In the genomic region with DNA sequence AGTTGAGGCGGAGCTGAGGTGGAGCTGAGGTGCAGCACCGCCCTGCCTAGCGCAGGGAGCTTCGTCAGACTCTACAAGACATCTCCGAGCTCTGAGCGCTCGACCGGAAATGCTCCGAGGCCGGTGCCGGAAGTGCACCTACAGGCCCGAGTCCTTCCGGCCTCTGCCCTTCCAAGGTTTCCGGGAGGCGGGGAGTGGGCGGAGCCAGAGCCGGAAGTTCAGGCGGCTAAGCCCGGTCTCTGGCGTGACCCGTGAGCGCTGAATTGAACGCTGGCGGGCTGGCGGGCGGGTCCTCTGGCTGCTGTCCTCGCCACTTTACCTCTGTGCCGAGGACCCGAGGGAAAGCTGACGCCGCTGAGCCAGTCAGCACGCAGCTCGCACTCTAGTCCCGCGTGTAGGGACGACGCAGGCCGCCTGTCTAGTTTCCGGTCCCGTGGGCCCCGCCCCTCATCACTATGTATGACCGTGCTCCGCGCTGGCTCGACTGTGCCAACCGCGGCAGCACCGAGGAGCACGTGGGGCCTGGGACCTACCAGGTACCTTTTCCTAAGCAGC, we compare ENCODE assay signal across 8 mouse cellular contexts. TPM values are rescaled to one million over a fixed set of nuclear protein-coding genes. Genes with fewer than 3 reads are reported as not detected.
DNase-seq lines count a peak whose midpoint lies in the region; ATAC-seq and TF ChIP-seq lines count a peak whose summit lies in the region.

Stpg2 (plus strand) TSS at position 251 of the 555 bp plus-strand sequence.

- peaks cover 9% of the 10 kb centered on the region for H3K4me1 ChIP-seq in liver, postnatal 0 days (ENCODE audit: insufficient read depth)
- H3K4me1 ChIP-seq in neural tube, embryonic 13.5 days (replicated peaks) = 0 out of 2 replicates have a peak, but pooled peaks cover 9% of the 10 kb centered on the region
- H3K4me1 ChIP-seq in stomach, postnatal 0 days (replicated peaks; ENCODE audit: control insufficient read depth, insufficient read depth) = no peaks in the 10 kb centered on the region; the same call in 1 of the 2 replicates

- WGBS in liver, postnatal 0 days (ENCODE audit: insufficient replicate concordance) = 1% methylated on average over 49 of the region's 49 CpGs
- under 1% methylated on average over 41 of the region's 49 CpGs for WGBS in neural tube, embryonic 13.5 days
- 1% methylated on average over 49 of the region's 49 CpGs for WGBS in stomach, postnatal 0 days

- H3K36me3 ChIP-seq in liver, postnatal 0 days (replicated peaks; ENCODE audit: insufficient read depth, low read length) = no peaks in the 10 kb centered on the region
- H3K36me3 ChIP-seq in neural tube, embryonic 13.5 days = no peaks in the 10 kb centered on the region
- no peaks in the 10 kb centered on the region for H3K36me3 ChIP-seq in stomach, postnatal 0 days (ENCODE audit: control insufficient read depth, insufficient read depth, low read length)

- H3K27ac ChIP-seq in liver, postnatal 0 days (ENCODE audit: low read depth) = peak within 1 kb of the TSS; percentile 81
- H3K27ac ChIP-seq in neural tube, embryonic 13.5 days (replicated peaks) = peak within 1 kb of the TSS; percentile 95
- H3K27ac ChIP-seq in stomach, postnatal 0 days (replicated peaks) = peak within 1 kb of the TSS; percentile 87

- H3K4me3 ChIP-seq in liver, postnatal 0 days (ENCODE audit: low read depth, low read length) = peak within 1 kb of the TSS; percentile 58
- H3K4me3 ChIP-seq in neural tube, embryonic 13.5 days = peak within 1 kb of the TSS; percentile 52
- peak within 1 kb of the TSS; percentile 64 for H3K4me3 ChIP-seq in stomach, postnatal 0 days (ENCODE audit: low read depth, low read length)

- peak within 1 kb of the TSS; percentile 58 for H3K9ac ChIP-seq in liver, postnatal 0 days (replicated peaks)
- H3K9ac ChIP-seq in neural tube, embryonic 13.5 days = peak within 1 kb of the TSS; percentile 67
- peak within 1 kb of the TSS; percentile 65 for H3K9ac ChIP-seq in stomach, postnatal 0 days (ENCODE audit: low read length)

- H3K4me2 ChIP-seq in liver, postnatal 0 days (ENCODE audit: low read depth, low read length) = peak within 1 kb of the TSS; percentile 79
- H3K4me2 ChIP-seq in neural tube, embryonic 13.5 days = peak within 1 kb of the TSS; percentile 76
- H3K4me2 ChIP-seq in stomach, postnatal 0 days (replicated peaks; ENCODE audit: low read depth) = peak within 1 kb of the TSS; percentile 77

- H3K9me3 ChIP-seq in liver, postnatal 0 days (ENCODE audit: low read length) = no peaks in the 10 kb centered on the region
- H3K9me3 ChIP-seq in neural tube, embryonic 13.5 days = no peaks in the 10 kb centered on the region
- H3K9me3 ChIP-seq in stomach, postnatal 0 days (ENCODE audit: control insufficient read depth, low read length) = no peaks in the 10 kb centered on the region

- no peak for TF ChIP-seq EP300 in liver, postnatal 0 days (IDR thresholded peaks at IDR 0.05; ENCODE audit: low read depth)
- TF ChIP-seq EP300 in stomach, postnatal 0 days (optimal IDR thresholded peaks at IDR 0.05) = no peak

- peak; percentile 97 for ATAC-seq in frontal cortex, adult (ENCODE audit: low TSS enrichment)
- ATAC-seq in liver, postnatal 0 days = peak; percentile 99
- ATAC-seq in neural tube, embryonic 13.5 days (ENCODE audit: low read depth) = peak; percentile 99
- ATAC-seq in stomach, postnatal 0 days (ENCODE audit: low FRiP score, low TSS enrichment) = peak; percentile 99

- 0 out of 2 replicates have a peak, but pooled peaks cover 4% of the 10 kb centered on the region for H3K27me3 ChIP-seq in liver, postnatal 0 days (ENCODE audit: insufficient read depth, low read length)
- peaks cover 32% of the 10 kb centered on the region for H3K27me3 ChIP-seq in neural tube, embryonic 13.5 days
- H3K27me3 ChIP-seq in stomach, postnatal 0 days (ENCODE audit: control insufficient read depth, insufficient read depth, low read length) = no peaks in the 10 kb centered on the region

- 0 out of 2 replicates have a peak, but pooled peaks have one; percentile 0 for TF ChIP-seq CTCF in liver, postnatal 0 days (IDR thresholded peaks at IDR 0.05; ENCODE audit: low read depth)
- TF ChIP-seq CTCF in stomach, postnatal 0 days (IDR thresholded peaks at IDR 0.05; ENCODE audit: low read depth) = no peak; the same call in 1 of the 2 replicates

- peak; percentile 96 for DNase-seq in Muller cell, postnatal 12 days (ENCODE audit: inconsistent ontology term)
- peak; percentile 98 for DNase-seq in cerebellum, postnatal 10 days
- peak; percentile 94 for DNase-seq in heart, postnatal 4 days
- DNase-seq in layer of hippocampus, adult 18-20 months (ENCODE audit: low spot score in 2 of 2) = peak; percentile 91 to 96
- peak; percentile 91 for DNase-seq in liver, postnatal 0 days
- DNase-seq in stomach, postnatal 0 days (ENCODE audit: low spot score) = peak; percentile 94

RNA-seq across cellular contexts. Expression of gene Stpg2, which starts in this region (rescaled TPM):
- not detected for total RNA-seq in heart, postnatal 4 days (2021)
- total RNA-seq in layer of hippocampus, adult 18-20 months (2021) = under 1 TPM in 1 of 2 experiments, not detected in 1; 0.30 TPM
- not detected in 2 replicates for polyA plus RNA-seq in liver, postnatal 0 days (2015; fragmentation: Nextera tagmentation; extraction: Ambion mirVana)
- polyA plus RNA-seq in neural tube, embryonic 13.5 days (2015; fragmentation: Nextera tagmentation; extraction: Ambion mirVana) = not detected in 2 replicates
- polyA plus RNA-seq in stomach, postnatal 0 days (2015; fragmentation: Nextera tagmentation; extraction: Ambion mirVana) = not detected in 2 replicates

Comparison
In these comparisons a context has a peak if more than half of its experiments do, and no peak if none do; other contexts are left out.
1. Peak in every context shown above with its lines: DNase-seq, ATAC-seq, H3K4me3 ChIP-seq and H3K27ac ChIP-seq.
2. Peak in DNase-seq in heart, postnatal 4 days; RNA of the gene not detected or under 1 TPM.
3. Peak in DNase-seq in layer of hippocampus, adult 18-20 months; RNA of the gene not detected or under 1 TPM.
4. Peak in DNase-seq, ATAC-seq, H3K4me3 ChIP-seq, H3K27ac ChIP-seq, H3K9ac ChIP-seq and H3K4me2 ChIP-seq in liver, postnatal 0 days; RNA of the gene not detected or under 1 TPM.
5. Peak in ATAC-seq, H3K4me3 ChIP-seq, H3K27ac ChIP-seq, H3K9ac ChIP-seq and H3K4me2 ChIP-seq in neural tube, embryonic 13.5 days; RNA of the gene not detected or under 1 TPM.
6. Peak in DNase-seq, ATAC-seq, H3K4me3 ChIP-seq, H3K27ac ChIP-seq, H3K9ac ChIP-seq and H3K4me2 ChIP-seq in stomach, postnatal 0 days; RNA of the gene not detected or under 1 TPM.